Mouse (Mus musculus) cerebellum, postnatal 10 days (tissue): ENCODE measurements around the gene Atxn7l3.

ENCODE experiments used
- DNase-seq, 2 experiments: peaks; one replicate each; pipeline ENCODE4 v3.0.0; 2021; ENCODE audit warnings: mixed read lengths in 2 of 2

Atxn7l3 gene

GRCm38 (mm10) chr11:102258521-102258920 is 37.9 kb downstream of the Atxn7l3 start:
- no peak for DNase-seq

- no peak for DNase-seq
These were observed 38.3 kb downstream of the Atxn7l3 start for GRCm38 (mm10) chr11:102258095-102258494.

- peak; percentile 65 to 67 for DNase-seq
These were observed 38.9 kb downstream of the Atxn7l3 start for GRCm38 (mm10) chr11:102257514-102257913.

- no peak for DNase-seq
These were observed 46.9 kb downstream of the Atxn7l3 start for GRCm38 (mm10) chr11:102249351-102250090.

GRCm38 (mm10) chr11:102248630-102249230 is 47.7 kb downstream of the Atxn7l3 start, which contains the start of gene BC030867:
Gene BC030867 (plus strand): TSS chr11:102248882.
- DNase-seq: peak; percentile 97 to 98

GRCm38 (mm10) chr11:102246871-102247270 is 49.6 kb downstream of the Atxn7l3 start:
- DNase-seq: no peak

- no peak for DNase-seq
These were observed 50.2 kb downstream of the Atxn7l3 start for GRCm38 (mm10) chr11:102246273-102246635.

- DNase-seq: peak in 1 of 2 experiments; percentile 8
These were observed 50.7 kb downstream of the Atxn7l3 start for GRCm38 (mm10) chr11:102245581-102246272.

GRCm38 (mm10) chr11:102244926-102245449 is 51.4 kb downstream of the Atxn7l3 start:
- peak; percentile 69 to 73 for DNase-seq

GRCm38 (mm10) chr11:102241874-102242273 is 54.6 kb downstream of the Atxn7l3 start:
- DNase-seq: no peak

- DNase-seq: no peak
These were observed 55.2 kb downstream of the Atxn7l3 start for GRCm38 (mm10) chr11:102241246-102241645.

GRCm38 (mm10) chr11:102240636-102241035 is 55.8 kb downstream of the Atxn7l3 start:
- no peak for DNase-seq
